Mouse (Mus musculus): ENCODE data around the gene Myh1. TPM values are rescaled to one million over a fixed set of nuclear protein-coding genes. Genes with fewer than 3 reads are reported as not detected.

The Myh1 gene
- polyA plus RNA-seq, 1 experiment: 0.04 TPM

DNA sequence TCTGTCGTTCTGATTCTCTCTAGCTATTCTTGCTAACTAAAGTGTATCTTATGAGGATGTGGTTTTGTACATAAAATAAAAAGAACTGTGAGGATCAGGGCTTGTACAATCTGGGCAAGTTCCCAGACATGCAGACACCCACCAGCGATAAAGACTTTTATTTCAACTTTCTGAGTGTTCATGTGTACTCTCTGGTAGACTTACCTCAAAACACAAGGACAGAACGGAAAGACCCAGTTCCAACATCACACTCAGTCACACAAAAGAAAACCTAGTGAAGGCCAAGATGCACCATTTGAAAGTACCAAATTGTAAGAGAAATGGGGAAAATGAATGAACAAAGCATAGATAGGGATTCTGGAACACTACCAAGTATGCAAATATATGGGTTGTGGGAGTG is 28.9 kb downstream of the Myh1 start:
- no peak for TF ChIP-seq POLR2A (IDR thresholded peaks at IDR 0.05; ENCODE audit: low read depth, low read length)
- TF ChIP-seq CTCF (IDR thresholded peaks at IDR 0.05; ENCODE audit: extremely low read depth, insufficient read depth, insufficient read length, insufficient replicate concordance): no peak
- no peak for DNase-seq (ENCODE audit: low read depth in 1 of 2, low spot score in 2 of 2)
- no peak overlapping the region for H3K27ac ChIP-seq (ENCODE audit: insufficient read depth, low read length)
- H3K36me3 ChIP-seq (ENCODE audit: control insufficient read depth, insufficient read depth, low read length): no peaks in the 10 kb centered on the region
- no peaks in the 10 kb centered on the region for H3K27me3 ChIP-seq (ENCODE audit: control insufficient read depth, insufficient read depth, low read length)
- WGBS: 83% methylated on average over 3 of the region's 3 CpGs
- H3K4me1 ChIP-seq (ENCODE audit: control insufficient read depth, insufficient read depth, insufficient read length): no peaks in the 10 kb centered on the region
- no peak overlapping the region for H3K4me3 ChIP-seq (ENCODE audit: extremely low read depth, insufficient read depth, insufficient read length)

DNA sequence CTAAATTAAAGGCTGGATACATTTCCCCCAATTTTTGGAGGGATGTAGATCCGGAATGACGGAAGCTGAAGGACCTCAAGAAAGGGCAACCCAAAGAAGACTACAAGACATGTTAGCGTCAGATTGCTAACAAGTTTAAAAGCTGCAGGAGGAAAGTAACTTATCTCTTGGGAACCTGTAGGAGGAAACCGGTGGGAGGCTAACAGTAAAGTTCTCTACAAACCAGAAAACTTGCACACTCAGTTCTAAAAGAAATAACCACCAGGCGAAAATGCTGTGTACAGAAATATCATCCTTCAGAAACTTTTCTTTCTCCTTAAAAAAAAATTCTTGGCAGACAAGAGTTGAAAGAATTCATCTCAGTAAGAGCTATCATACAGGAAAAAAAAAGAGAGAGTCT is 29.3 kb downstream of the Myh1 start:
- H3K27me3 ChIP-seq (ENCODE audit: control insufficient read depth, insufficient read depth, low read length): no peaks in the 10 kb centered on the region
- H3K36me3 ChIP-seq (ENCODE audit: control insufficient read depth, insufficient read depth, low read length): no peaks in the 10 kb centered on the region
- no peaks in the 10 kb centered on the region for H3K4me1 ChIP-seq (ENCODE audit: control insufficient read depth, insufficient read depth, insufficient read length)
- no peak overlapping the region for H3K4me3 ChIP-seq (ENCODE audit: extremely low read depth, insufficient read depth, insufficient read length)
- no peak for TF ChIP-seq POLR2A (IDR thresholded peaks at IDR 0.05; ENCODE audit: low read depth, low read length)
- no peak overlapping the region for H3K27ac ChIP-seq (ENCODE audit: insufficient read depth, low read length)
- DNase-seq (ENCODE audit: low read depth in 1 of 2, low spot score in 2 of 2): no peak
- 81% methylated on average over 5 of the region's 5 CpGs for WGBS

DNA sequence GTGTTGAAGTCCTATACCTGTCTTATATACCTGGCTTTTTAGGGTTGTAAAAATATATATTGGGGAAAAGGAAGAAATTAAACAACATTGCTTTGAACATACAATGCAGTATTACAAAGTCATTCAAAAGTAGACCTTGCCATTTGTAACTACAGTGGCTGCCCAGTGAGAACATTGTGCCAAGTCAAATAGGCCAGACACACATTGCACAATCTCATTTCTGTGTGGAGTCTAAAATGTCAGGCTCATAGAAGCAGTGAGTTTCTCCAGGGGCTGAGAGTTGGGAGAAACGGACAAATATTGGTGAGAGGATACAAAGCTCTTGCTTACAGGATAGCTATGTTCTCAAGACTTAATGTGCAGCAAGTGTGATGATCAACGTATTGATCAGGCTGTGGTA is 30.1 kb downstream of the Myh1 start:
- 82% methylated on average over 2 of the region's 2 CpGs for WGBS
- DNase-seq (ENCODE audit: low read depth in 1 of 2, low spot score in 2 of 2): no peak

GRCm38 (mm10) chr11:67235639-67236358 is 35.9 kb downstream of the Myh1 start:
- 68% methylated on average over 5 of the region's 5 CpGs for WGBS
- no peaks in the 10 kb centered on the region for H3K27me3 ChIP-seq (ENCODE audit: control insufficient read depth, insufficient read depth, low read length)
- no peak overlapping the region for H3K4me3 ChIP-seq (ENCODE audit: extremely low read depth, insufficient read depth, insufficient read length)
- H3K4me1 ChIP-seq (ENCODE audit: control insufficient read depth, insufficient read depth, insufficient read length): no peaks in the 10 kb centered on the region
- H3K36me3 ChIP-seq (ENCODE audit: control insufficient read depth, insufficient read depth, low read length): no peaks in the 10 kb centered on the region
- DNase-seq (ENCODE audit: low read depth in 1 of 2, low spot score in 2 of 2): peak in 1 of 2 experiments; percentile 12
- TF ChIP-seq POLR2A (IDR thresholded peaks at IDR 0.05; ENCODE audit: low read depth, low read length) (no peak), CTCF (IDR thresholded peaks at IDR 0.05; ENCODE audit: extremely low read depth, insufficient read depth, insufficient read length, insufficient replicate concordance) (no peak)
- no peak overlapping the region for H3K27ac ChIP-seq (ENCODE audit: insufficient read depth, low read length)

More for the DNA sequence above, 30.1 kb downstream of the Myh1 start:
- H3K4me1 ChIP-seq (ENCODE audit: control insufficient read depth, insufficient read depth, insufficient read length): no peaks in the 10 kb centered on the region
- no peaks in the 10 kb centered on the region for H3K27me3 ChIP-seq (ENCODE audit: control insufficient read depth, insufficient read depth, low read length)
- no peak overlapping the region for H3K4me3 ChIP-seq (ENCODE audit: extremely low read depth, insufficient read depth, insufficient read length)
- H3K36me3 ChIP-seq (ENCODE audit: control insufficient read depth, insufficient read depth, low read length): no peaks in the 10 kb centered on the region
- H3K27ac ChIP-seq (ENCODE audit: insufficient read depth, low read length): no peak overlapping the region
- no peak for TF ChIP-seq POLR2A (IDR thresholded peaks at IDR 0.05; ENCODE audit: low read depth, low read length)
- no peak for TF ChIP-seq CTCF (IDR thresholded peaks at IDR 0.05; ENCODE audit: extremely low read depth, insufficient read depth, insufficient read length, insufficient replicate concordance)

DNA sequence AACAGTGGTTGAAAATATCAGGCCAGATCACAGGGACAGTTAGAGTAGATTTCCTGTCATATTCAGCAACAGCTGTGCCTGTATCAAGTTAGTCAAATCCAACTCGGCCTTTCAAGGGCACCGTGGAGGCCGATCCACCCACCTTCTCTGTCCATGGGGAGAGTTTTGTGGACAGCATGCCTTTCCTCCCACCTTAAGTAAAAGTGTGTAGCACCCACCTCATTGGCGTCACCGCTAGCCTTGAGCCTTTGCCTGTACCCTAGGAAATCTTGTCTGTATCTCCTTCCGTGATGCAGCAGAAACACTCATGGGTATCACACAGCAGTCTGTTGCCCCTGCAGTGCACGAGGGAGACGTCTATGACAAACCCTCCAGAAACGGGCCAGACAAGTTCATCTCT is 36.9 kb downstream of the Myh1 start:
- Histone ChIP-seq H3K27ac (ENCODE audit: insufficient read depth, low read length) (no peak overlapping the region), H3K4me3 (ENCODE audit: extremely low read depth, insufficient read depth, insufficient read length) (no peak overlapping the region), H3K27me3 (ENCODE audit: control insufficient read depth, insufficient read depth, low read length) (no peaks in the 10 kb centered on the region), H3K4me1 (ENCODE audit: control insufficient read depth, insufficient read depth, insufficient read length) (no peaks in the 10 kb centered on the region), H3K36me3 (ENCODE audit: control insufficient read depth, insufficient read depth, low read length) (no peaks in the 10 kb centered on the region)
- WGBS: 88% methylated on average over 9 of the region's 9 CpGs
- DNase-seq (ENCODE audit: low read depth in 1 of 2, low spot score in 2 of 2): no peak
- TF ChIP-seq POLR2A (IDR thresholded peaks at IDR 0.05; ENCODE audit: low read depth, low read length): no peak
- no peak for TF ChIP-seq CTCF (IDR thresholded peaks at IDR 0.05; ENCODE audit: extremely low read depth, insufficient read depth, insufficient read length, insufficient replicate concordance)

- no peak within 1 kb of the TSS for H3K4me3 ChIP-seq (ENCODE audit: extremely low read depth, insufficient read depth, insufficient read length)
- WGBS: 90% methylated on average over 5 of the region's 5 CpGs
- H3K4me1 ChIP-seq (ENCODE audit: control insufficient read depth, insufficient read depth, insufficient read length): no peaks in the 10 kb centered on the region
- H3K36me3 ChIP-seq (ENCODE audit: control insufficient read depth, insufficient read depth, low read length): no peaks in the 10 kb centered on the region
- no peak for DNase-seq (ENCODE audit: low read depth in 1 of 2, low spot score in 2 of 2)
- no peaks in the 10 kb centered on the region for H3K27me3 ChIP-seq (ENCODE audit: control insufficient read depth, insufficient read depth, low read length)
- TF ChIP-seq CTCF (IDR thresholded peaks at IDR 0.05; ENCODE audit: extremely low read depth, insufficient read depth, insufficient read length, insufficient replicate concordance): no peak
- TF ChIP-seq POLR2A (IDR thresholded peaks at IDR 0.05; ENCODE audit: low read depth, low read length): no peak
- no peak within 1 kb of the TSS for H3K27ac ChIP-seq (ENCODE audit: insufficient read depth, low read length)
These were observed 37.7 kb downstream of the Myh1 start, which contains the start of gene Myh4 for GRCm38 (mm10) chr11:67237481-67238079. Gene Myh4, plus strand, starts transcription at chr11:67238029.

DNA sequence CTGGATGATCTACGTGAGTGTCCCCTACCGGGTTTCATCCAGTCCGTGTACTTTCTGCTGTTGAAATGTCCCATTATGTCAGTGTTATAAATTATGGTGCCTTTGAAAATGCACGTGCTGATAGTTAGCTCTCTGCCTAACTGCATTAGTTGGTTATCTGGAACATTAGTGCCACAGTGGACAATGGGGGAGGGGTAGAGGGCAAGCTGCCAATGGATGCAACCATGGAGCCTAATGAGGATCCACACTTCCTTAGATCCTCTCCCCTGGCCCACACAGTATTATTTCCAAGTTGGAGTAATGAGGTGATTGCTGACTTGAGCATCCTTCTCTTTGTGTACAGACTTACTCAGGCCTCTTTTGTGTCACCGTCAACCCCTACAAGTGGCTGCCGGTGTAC is 41.2 kb downstream of the Myh1 start:
- WGBS: 88% methylated on average over 6 of the region's 6 CpGs
- H3K4me3 ChIP-seq (ENCODE audit: extremely low read depth, insufficient read depth, insufficient read length): no peak overlapping the region

More for the DNA sequence above, 41.2 kb downstream of the Myh1 start:
- no peak for TF ChIP-seq CTCF (IDR thresholded peaks at IDR 0.05; ENCODE audit: extremely low read depth, insufficient read depth, insufficient read length, insufficient replicate concordance)
- TF ChIP-seq POLR2A (IDR thresholded peaks at IDR 0.05; ENCODE audit: low read depth, low read length): no peak
- H3K27ac ChIP-seq (ENCODE audit: insufficient read depth, low read length): no peak overlapping the region
- no peaks in the 10 kb centered on the region for H3K36me3 ChIP-seq (ENCODE audit: control insufficient read depth, insufficient read depth, low read length)
- no peaks in the 10 kb centered on the region for H3K27me3 ChIP-seq (ENCODE audit: control insufficient read depth, insufficient read depth, low read length)
- DNase-seq (ENCODE audit: low read depth in 1 of 2, low spot score in 2 of 2): no peak
- no peaks in the 10 kb centered on the region for H3K4me1 ChIP-seq (ENCODE audit: control insufficient read depth, insufficient read depth, insufficient read length)

Measured in spleen, adult 2 months (tissue).